Mouse (Mus musculus): ENCODE data around the gene Rab1b. TPM values are rescaled to one million over a fixed set of nuclear protein-coding genes. Genes with fewer than 3 reads are reported as not detected.
"Not testable (repeated sequence)": the region's sequence is repeated elsewhere in the genome, so short reads cannot be mapped to it uniquely, and the experiment has no call there.

The Rab1b gene
- total RNA-seq (2022): 100 to 1,000 TPM; 185 to 214 (median 210) TPM

DNA sequence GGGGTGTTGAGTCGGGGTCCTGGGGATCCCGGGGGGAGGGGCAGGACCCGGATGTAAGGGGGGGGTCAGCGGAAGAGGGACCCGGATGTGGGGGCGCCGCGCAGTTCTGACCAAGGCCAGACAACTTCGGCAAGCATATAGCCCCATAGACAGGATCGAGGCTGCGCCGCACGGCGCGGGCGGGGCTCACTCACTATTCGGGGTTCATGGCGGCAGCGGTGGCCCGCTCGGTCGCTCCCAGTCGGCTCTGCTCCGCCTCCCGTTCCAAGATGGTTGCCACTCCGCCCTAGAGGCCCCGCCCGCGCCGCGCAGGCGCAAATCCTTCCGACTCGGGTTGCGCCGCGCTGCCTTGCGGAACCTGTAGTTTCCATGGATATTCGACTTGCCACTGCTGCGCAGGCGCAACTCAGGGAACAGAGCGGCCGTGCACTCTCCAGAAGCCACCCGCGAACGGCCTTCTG is at the start of gene Rab1b:
Gene Rab1b (minus strand): TSS at position 342 of the 461 bp plus-strand sequence.
- DNase-seq (ENCODE audit: low spot score): peak; percentile 98

DNA sequence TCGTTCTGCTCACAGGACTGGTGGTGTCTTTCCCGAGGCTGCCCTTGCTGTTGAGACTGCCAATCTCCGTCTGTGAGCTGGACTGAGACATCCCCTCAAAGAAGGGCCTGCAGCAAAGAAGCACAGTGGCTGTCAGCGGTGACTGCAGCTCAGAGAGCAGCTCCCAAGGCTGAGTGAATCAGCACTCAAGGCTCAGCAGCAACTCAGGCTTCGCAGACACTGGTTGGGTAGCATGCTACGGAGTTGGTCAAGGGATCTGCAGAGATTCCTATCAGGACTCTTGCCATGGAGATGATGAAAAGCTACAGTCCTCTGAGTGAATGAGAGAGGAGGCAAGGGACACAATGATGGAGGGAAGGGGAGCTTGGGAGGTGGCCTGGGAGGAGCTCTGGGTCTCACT is 45.4 kb upstream of the Rab1b start:
- no peak for DNase-seq (ENCODE audit: low spot score)

GRCm38 (mm10) chr19:5151741-5152140 is 44.9 kb upstream of the Rab1b start:
- no peak for DNase-seq (ENCODE audit: low spot score)

GRCm38 (mm10) chr19:5151331-5151730 is 44.5 kb upstream of the Rab1b start:
- peak; percentile 38 for DNase-seq (ENCODE audit: low spot score)

DNA sequence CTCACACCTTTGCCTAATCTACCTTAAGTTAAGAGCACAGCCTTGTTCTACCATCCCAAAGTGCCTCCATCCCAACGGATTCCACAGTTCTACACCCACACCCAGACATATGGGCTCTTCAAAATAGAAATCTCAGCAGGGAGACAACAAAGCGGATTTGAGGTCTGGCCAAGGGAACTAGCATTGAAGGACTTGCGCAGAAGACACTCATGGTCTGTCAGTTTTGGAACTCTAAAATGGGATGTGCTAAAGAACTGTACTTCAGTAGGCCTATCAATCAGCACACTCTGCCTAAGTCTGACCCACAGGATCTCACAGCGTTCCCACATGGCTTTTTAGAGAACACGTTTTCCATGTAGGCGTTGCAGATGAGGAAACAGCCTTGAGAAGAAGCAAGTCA is 43.5 kb upstream of the Rab1b start:
- no peak for DNase-seq (ENCODE audit: low spot score)

GRCm38 (mm10) chr19:5149041-5149440 is 42.2 kb upstream of the Rab1b start:
- not testable (repeated sequence) for DNase-seq (ENCODE audit: low spot score)

DNA sequence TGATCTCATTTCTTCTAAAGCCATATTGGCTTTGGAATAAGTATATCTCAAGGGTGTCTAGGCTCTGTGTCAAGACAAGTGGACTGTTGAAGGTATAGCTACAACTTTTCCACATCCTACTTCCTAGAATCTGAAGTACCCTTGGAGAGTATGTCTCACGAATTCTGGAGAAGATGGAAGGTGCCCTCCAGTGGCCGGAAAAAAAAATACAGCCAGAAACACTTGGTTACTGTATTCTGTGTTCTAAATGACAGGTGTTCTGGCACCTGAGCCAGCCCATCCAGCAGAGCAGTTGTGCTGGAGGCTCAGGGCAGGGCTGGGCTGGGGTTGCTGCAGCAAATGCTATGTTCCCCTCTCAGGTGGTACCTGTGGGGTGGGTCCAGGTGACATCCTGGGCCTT is 32.8 kb upstream of the Rab1b start:
- DNase-seq (ENCODE audit: low spot score): peak; percentile 37

DNA sequence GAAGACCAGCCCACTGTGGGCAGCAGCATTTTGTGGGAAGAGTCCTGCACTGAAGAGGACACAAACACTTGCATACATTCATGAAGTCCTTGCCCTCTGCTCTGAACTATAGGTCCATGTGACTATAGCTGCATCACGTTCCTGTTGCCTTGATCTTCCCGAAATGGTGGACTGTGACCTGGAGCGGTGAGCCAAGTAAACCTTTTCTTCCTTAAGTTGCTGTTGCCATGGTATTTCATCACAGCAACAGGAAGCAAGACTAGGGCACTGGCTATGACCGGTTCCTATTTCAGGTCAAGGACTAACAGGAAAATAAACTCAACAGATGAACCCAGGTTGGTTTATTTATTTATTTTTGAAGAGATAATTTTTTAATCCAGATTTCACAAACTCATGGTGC is 24.4 kb upstream of the Rab1b start:
- DNase-seq (ENCODE audit: low spot score): no peak

- no peak for DNase-seq (ENCODE audit: low spot score)
These were observed 22.9 kb upstream of the Rab1b start for GRCm38 (mm10) chr19:5129770-5130169.

GRCm38 (mm10) chr19:5124055-5124614 is 17.3 kb upstream of the Rab1b start:
- DNase-seq (ENCODE audit: low spot score): no peak

DNA sequence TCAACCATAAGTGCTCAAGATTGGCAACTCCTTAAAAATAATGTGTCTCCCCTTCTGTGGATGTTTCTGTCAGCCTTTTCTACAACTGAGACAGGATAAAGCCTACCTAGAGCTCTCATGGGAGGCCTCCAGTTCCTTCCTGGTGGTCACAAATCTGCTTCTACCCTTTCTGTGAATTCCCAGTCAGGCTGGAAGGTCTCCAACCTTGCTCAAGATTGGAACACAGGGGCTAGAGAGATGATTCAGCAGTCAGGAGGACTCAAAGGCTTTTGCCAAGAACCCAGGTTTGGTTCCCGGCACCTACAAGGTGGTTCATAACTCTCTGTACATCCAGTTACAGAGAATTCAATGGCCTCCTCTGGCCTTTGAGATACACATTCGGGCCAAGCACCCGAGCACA is 16.4 kb upstream of the Rab1b start:
- no peak for DNase-seq (ENCODE audit: low spot score)

- DNase-seq (ENCODE audit: low spot score): no peak
These were observed 15.6 kb upstream of the Rab1b start for GRCm38 (mm10) chr19:5122492-5122891.

- DNase-seq (ENCODE audit: low spot score): no peak
These were observed 11.5 kb upstream of the Rab1b start, which contains the start of gene Klc2 for GRCm38 (mm10) chr19:5118384-5118698. Klc2 (minus strand) TSS chr19:5118560.

GRCm38 (mm10) chr19:5117494-5118383 is 10.9 kb upstream of the Rab1b start:
- peak; percentile 81 for DNase-seq (ENCODE audit: low spot score)

- no peak for DNase-seq (ENCODE audit: low spot score)
These were observed 6.9 kb upstream of the Rab1b start for GRCm38 (mm10) chr19:5113783-5114182.

- no peak for DNase-seq (ENCODE audit: low spot score)
These were observed 3.0 kb upstream of the Rab1b start for GRCm38 (mm10) chr19:5109659-5110453.

GRCm38 (mm10) chr19:5108702-5109101 is 1.8 kb upstream of the Rab1b start:
- no peak for DNase-seq (ENCODE audit: low spot score)

GRCm38 (mm10) chr19:5108271-5108575 is 1.4 kb upstream of the Rab1b start:
- peak; percentile 40 for DNase-seq (ENCODE audit: low spot score)

DNA sequence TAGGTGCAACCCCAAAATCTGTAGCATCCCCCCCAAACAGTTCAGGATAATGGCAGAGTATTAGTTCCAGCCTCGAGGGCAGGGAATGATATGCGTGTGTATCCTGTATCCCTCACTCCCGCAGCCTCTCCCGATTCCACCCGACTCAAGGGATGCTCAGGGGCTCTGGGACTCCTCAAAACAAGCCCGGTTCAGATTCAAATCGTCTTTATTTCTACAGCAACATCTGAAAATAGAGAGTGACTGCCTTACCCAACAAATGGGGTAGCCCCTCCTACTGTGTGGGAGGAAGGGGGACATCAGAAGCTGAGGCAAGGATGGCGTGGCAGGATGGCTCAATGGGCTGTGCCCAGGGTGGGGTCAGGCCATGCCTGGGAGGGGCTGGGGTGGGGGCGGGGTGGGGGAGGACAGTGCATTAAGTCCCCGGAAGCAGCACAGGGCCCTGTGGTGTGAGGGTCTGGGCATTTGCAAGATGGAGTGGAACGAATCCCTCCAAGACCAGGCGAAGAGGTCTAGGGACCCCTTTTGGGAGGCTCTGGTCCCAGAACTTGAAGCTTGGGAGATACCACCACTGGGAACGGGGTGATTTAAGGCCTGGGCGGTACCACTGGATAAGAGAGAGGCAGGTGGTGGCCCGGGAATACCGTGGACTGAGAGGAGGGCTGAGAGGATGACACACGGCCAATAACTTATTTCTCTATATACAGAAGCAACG is 841 bp upstream of the Rab1b start:
- DNase-seq (ENCODE audit: low spot score): no peak

- DNase-seq (ENCODE audit: low spot score): no peak
These were observed 798 bp downstream of the Rab1b start for GRCm38 (mm10) chr19:5106074-5106473.

DNA sequence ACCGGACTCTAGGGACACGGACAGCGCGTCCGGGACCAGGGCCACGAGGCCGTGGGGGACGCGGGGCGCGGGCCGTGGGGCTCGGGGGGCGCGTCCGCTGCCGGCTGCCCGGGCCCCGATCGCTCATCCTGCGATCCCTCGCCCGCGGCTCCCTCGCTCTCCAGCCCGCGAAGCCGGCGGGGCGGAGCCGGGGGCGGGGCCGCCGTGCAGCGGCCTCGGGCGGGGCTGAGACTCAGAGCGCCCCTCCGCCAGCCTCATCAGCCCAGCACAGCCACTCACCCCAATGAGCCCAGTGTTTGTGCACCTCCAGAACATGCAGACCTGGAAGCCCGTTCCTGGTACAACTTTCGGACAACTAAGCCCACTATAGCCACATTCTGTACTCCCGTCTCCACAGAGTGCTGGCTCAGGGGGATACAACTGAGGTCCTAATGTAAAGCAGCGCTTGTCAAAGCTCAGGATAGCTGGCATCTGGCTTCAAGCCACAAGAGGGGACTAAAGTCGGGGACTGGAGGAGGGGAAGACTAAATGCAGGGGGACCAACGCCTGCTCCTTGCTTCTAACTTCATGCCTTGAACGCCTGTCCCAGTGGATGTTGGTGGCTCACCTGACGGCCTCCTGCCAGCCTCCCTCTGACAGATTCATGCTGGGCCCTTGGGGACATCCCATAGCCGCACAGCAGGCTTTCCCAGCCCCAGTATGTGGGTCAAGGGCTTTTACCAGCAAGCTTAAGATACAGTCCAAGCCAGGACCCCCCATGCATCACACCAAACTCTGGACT is 8.3 kb downstream of the Rab1b start, which contains the start of gene Cnih2:
Gene Cnih2 (minus strand): TSS at position 159 of the 781 bp plus-strand sequence.
- DNase-seq (ENCODE audit: low spot score): no peak

Data from heart, adult 8-10 months (tissue).